Mouse (Mus musculus) kidney, embryonic 16.5 days (tissue): Measurements from ENCODE around the gene Cacna1d. TPM values are rescaled to one million over a fixed set of nuclear protein-coding genes. Genes with fewer than 3 reads are reported as not detected.

Experiments
- ATAC-seq: fragments of 200-750 bp; cut with Nextera tagmentation; 2 replicates; pipeline ENCODE4 v1.8.0; 2017; ENCODE audit warnings: moderate TSS enrichment; ENCODE audit not compliant: low FRiP score, low TSS enrichment
- H3K27ac ChIP-seq: fragments of 300-500 bp; sonication (generic); 2 replicates; pipeline ENCODE4 v1.5.1; 2014; ENCODE audit warnings: low read length
- H3K27me3 ChIP-seq: fragments of 300-500 bp; sonication (generic); 2 replicates; pipeline ENCODE4 v1.6.1; 2014; ENCODE audit warnings: low read length, control low read depth, mixed read lengths; ENCODE audit not compliant: insufficient read depth
- H3K36me3 ChIP-seq: fragments of 300-500 bp; sonication (generic); 2 replicates; pipeline ENCODE4 v1.6.1; 2014; ENCODE audit warnings: low read length, control low read depth, mixed read lengths; ENCODE audit not compliant: insufficient read depth
- H3K4me1 ChIP-seq: fragments of 300-500 bp; sonication (generic); 2 replicates; pipeline ENCODE4 v1.6.1; 2014; ENCODE audit warnings: low read length, control low read depth, mixed read lengths; ENCODE audit not compliant: insufficient read depth
- H3K4me2 ChIP-seq: fragments of 300-500 bp; sonication (generic); replicated peaks from 2 replicates; pipeline ENCODE4 v1.6.1; 2014; ENCODE audit warnings: low read depth, low read length
- H3K4me3 ChIP-seq: fragments of 300-500 bp; sonication (generic); 2 replicates; pipeline ENCODE4 v1.5.1; 2014; ENCODE audit warnings: mild to moderate bottlenecking, low read length
- H3K9ac ChIP-seq: fragments of 300-500 bp; sonication (generic); replicated peaks from 2 replicates; pipeline ENCODE4 v1.6.1; 2014; ENCODE audit warnings: low read length
- H3K9me3 ChIP-seq: fragments of 300-500 bp; sonication (generic); 2 replicates; pipeline ENCODE4 v1.6.1; 2016; ENCODE audit warnings: low read length, control low read depth
- WGBS: fragments of 180-500 bp; shearing (Covaris S2); extraction: QIAGEN DNeasy Blood & Tissue Kit; methylation state at CpG from one replicate; pipeline ENCODE4 v1.1.7; 2014; 5-methylcytosine and 5-hydroxymethylcytosine counted together
- polyA plus RNA-seq: library from polyadenylated mRNA; unstranded; fragments of >200 nt; fragmentation: Nextera tagmentation; extraction: Ambion mirVana; gene quantifications from 2 replicates; pipeline ENCODE4 v1.2.1, GENCODE M21; 2015

Gene Cacna1d
- polyA plus RNA-seq, 1 experiment from 2014 or later, result 3.0 TPM

DNA sequence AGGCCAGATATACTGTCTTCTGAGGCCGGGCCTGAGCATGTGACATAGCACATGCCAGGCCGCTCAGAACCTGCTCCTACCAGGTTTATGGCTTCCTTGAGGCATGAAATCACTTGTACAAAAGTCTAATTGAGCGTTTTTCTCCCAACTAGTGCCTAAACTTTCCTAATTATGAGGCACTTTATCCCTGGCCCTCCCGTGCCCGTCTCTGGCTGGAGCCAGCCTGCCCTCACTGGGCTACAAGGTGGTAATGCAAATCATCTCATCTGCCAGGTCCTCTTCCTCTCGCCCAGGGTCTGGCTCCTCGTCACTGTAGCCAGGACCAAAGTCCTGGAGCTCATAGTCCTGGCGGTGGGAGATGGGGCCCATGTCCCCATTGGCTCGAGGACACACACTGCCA is 449.4 kb downstream of the Cacna1d start:
- H3K9me3 ChIP-seq, result no peaks in the 10 kb centered on the region
- no peak overlapping the region for H3K4me3 ChIP-seq
- H3K36me3 ChIP-seq, result no peaks in the 10 kb centered on the region
- 83% methylated on average over 9 of the region's 9 CpGs for WGBS
- H3K4me2 ChIP-seq, result no peak overlapping the region
- no peak overlapping the region for H3K9ac ChIP-seq
- ATAC-seq, result no peak
- peaks cover 7% of the 10 kb centered on the region for H3K4me1 ChIP-seq
- H3K27me3 ChIP-seq, result no peaks in the 10 kb centered on the region
- no peak overlapping the region for H3K27ac ChIP-seq

DNA sequence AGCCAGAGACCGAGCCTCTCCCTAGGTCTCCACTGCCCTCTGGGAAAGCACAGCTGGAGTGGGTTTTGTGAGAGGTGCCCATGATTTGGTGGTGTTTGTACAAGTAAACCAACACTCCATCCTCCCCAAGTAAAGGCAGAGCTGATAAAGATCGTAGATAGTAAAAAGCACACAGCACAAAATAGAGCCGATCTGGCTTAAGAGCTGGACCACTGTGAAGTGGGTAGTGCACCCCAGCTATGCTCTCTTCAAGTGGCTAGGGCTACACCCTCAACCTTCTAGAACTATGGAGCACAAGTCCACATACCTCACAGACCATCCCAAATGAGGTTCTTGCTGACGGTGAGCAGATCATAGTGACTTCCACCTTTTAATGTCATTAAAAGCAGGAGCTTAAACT is 451.8 kb downstream of the Cacna1d start:
- H3K4me3 ChIP-seq, result no peak overlapping the region
- ATAC-seq, result no peak
- no peak overlapping the region for H3K9ac ChIP-seq
- WGBS, result 65% methylated on average over 4 of the region's 4 CpGs
- no peaks in the 10 kb centered on the region for H3K27me3 ChIP-seq
- no peak overlapping the region for H3K27ac ChIP-seq
- H3K9me3 ChIP-seq, result no peaks in the 10 kb centered on the region
- H3K4me2 ChIP-seq, result no peak overlapping the region
- H3K4me1 ChIP-seq, result no peaks in the 10 kb centered on the region
- no peaks in the 10 kb centered on the region for H3K36me3 ChIP-seq

DNA sequence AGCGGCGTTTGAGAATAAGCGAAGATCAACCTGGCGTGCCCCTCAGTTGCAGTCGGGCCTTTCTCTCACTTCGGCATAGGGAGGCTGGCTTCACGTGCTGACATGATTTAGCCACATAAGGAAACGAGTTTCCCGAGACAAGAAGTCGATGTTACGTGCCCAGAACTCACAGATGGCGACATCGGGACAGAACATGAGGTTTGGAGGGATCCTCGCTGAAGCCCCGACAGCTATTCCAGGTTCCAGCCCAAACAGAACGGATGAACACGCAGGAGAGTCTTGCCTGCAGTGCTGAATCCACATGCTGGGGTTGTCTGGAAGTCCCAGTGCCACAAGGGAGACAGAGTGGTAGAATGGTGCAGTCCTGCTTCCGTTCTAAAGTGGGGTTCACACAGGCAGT is 452.8 kb downstream of the Cacna1d start:
- WGBS, result 87% methylated on average over 18 of the region's 18 CpGs
- Histone ChIP-seq H3K4me3 (no peak overlapping the region), H3K9ac (no peak overlapping the region), H3K4me1 (no peaks in the 10 kb centered on the region), H3K9me3 (no peaks in the 10 kb centered on the region), H3K27me3 (no peaks in the 10 kb centered on the region), H3K27ac (no peak overlapping the region), H3K4me2 (no peak overlapping the region), H3K36me3 (no peaks in the 10 kb centered on the region)
- no peak for ATAC-seq

DNA sequence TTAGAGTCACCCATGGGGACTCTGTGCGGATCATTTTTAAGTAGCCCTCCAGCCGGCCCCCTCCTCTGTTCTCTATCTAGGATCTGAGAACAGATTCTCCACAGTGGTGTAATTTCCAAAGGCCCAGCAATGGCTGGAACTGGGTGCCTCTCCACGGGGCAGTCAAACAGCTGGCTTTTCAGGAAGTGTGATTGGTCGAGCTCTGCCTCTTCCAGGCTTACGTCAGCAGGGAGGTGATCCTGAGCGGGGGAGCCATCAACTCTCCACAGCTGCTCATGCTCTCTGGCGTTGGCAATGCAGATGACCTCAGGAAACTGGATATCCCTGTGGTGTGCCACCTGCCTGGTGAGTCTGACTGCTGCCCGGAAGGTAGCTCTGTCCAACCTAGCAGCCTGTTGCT is 457.9 kb downstream of the Cacna1d start:
- Histone ChIP-seq H3K4me1 (no peaks in the 10 kb centered on the region), H3K36me3 (no peaks in the 10 kb centered on the region), H3K4me2 (no peak overlapping the region), H3K9me3 (no peaks in the 10 kb centered on the region), H3K9ac (no peak overlapping the region), H3K4me3 (no peak overlapping the region), H3K27ac (no peak overlapping the region), H3K27me3 (no peaks in the 10 kb centered on the region)
- whole genome bisulfite sequencing, result 55% methylated on average over 8 of the region's 8 CpGs
- ATAC-seq, result no peak

- ATAC-seq, result no peak
- no peak overlapping the region for H3K27ac ChIP-seq
- no peak overlapping the region for H3K4me3 ChIP-seq
- H3K36me3 ChIP-seq, result no peaks in the 10 kb centered on the region
- H3K9me3 ChIP-seq, result no peaks in the 10 kb centered on the region
- H3K9ac ChIP-seq, result no peak overlapping the region
- no peaks in the 10 kb centered on the region for H3K27me3 ChIP-seq
- no peak overlapping the region for H3K4me2 ChIP-seq
- WGBS, result 66% methylated on average over 2 of the region's 2 CpGs
- H3K4me1 ChIP-seq, result no peaks in the 10 kb centered on the region
These were observed 463.9 kb downstream of the Cacna1d start for GRCm38 (mm10) chr14:30027378-30027777.

GRCm38 (mm10) chr14:30024387-30024786 is 466.9 kb downstream of the Cacna1d start:
- Histone ChIP-seq H3K4me1 (no peaks in the 10 kb centered on the region), H3K9ac (no peak overlapping the region), H3K4me3 (no peak overlapping the region), H3K4me2 (no peak overlapping the region), H3K27ac (no peak overlapping the region), H3K27me3 (no peaks in the 10 kb centered on the region), H3K9me3 (no peaks in the 10 kb centered on the region), H3K36me3 (no peaks in the 10 kb centered on the region)
- WGBS, result 55% methylated on average over 7 of the region's 7 CpGs
- no peak for ATAC-seq

DNA sequence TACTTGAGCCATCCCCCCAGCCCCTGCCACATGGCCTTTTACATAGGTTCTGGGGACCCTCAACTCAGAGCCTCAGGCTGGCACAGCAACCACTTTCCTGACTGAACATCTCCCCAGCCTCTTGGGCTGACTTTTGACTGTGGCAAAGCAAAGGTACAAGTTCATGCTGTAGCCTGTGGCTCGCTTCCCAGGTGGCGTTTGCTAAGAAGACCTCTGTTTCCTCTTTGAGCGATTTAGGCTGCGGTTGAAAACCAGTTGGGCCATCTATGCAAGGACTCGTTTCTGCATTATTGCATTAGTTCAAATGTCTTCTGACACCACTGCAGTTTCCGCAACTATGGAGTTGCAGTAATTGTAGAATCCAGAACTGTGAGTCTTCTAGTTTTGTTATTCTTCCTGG is 468.8 kb downstream of the Cacna1d start:
- 93% methylated on average over 6 of the region's 6 CpGs for WGBS
- Histone ChIP-seq H3K27me3 (no peaks in the 10 kb centered on the region), H3K36me3 (no peaks in the 10 kb centered on the region), H3K27ac (no peak overlapping the region), H3K9me3 (no peaks in the 10 kb centered on the region), H3K4me1 (0 out of 2 replicates have a peak, but pooled peaks cover 4% of the 10 kb centered on the region), H3K4me3 (no peak overlapping the region), H3K9ac (no peak overlapping the region), H3K4me2 (no peak overlapping the region)
- no peak for ATAC-seq

DNA sequence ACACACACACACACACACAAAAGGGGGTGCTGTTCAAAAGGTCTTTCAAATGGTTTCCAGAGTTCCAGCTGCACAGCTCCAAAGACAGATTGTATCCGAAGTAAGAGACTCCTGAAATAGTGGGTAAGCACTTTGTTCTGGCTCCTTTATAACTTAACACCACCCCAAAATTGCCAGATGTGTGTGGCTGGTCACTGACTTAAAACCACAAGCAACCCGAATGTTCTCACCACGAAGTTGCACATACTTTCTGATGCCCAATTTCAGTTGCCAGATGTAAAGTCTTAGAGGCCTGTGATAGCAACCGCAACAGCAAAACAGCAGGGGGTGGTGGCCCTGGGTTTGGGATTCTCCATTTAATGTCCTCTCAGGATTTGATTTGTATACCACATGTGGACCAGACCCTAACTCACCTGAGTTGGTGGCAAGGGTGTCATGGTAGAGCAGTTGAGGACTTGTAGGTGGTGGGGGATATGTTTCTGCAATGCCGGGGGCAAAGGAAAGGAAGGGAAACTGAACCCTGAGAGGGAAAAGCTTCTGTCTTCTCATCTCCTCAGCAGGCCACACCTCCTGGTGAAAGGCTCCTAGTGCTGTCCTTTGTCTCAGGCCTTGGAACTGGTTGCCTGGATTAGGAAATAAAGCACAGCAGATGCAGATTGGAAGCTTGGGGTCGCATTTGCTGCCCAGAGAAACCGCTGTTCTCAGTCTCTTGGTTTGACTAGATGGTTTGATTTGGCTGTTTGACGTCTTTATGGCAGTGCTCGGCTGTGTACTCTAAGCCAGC is 471.3 kb downstream of the Cacna1d start:
- no peak for ATAC-seq
- Histone ChIP-seq H3K27ac (no peak overlapping the region), H3K9me3 (no peaks in the 10 kb centered on the region), H3K27me3 (no peaks in the 10 kb centered on the region), H3K36me3 (no peaks in the 10 kb centered on the region), H3K4me1 (0 out of 2 replicates have a peak, but pooled peaks cover 4% of the 10 kb centered on the region), H3K4me2 (no peak overlapping the region), H3K9ac (no peak overlapping the region), H3K4me3 (no peak overlapping the region)
- 48% methylated on average over 9 of the region's 9 CpGs for WGBS

DNA sequence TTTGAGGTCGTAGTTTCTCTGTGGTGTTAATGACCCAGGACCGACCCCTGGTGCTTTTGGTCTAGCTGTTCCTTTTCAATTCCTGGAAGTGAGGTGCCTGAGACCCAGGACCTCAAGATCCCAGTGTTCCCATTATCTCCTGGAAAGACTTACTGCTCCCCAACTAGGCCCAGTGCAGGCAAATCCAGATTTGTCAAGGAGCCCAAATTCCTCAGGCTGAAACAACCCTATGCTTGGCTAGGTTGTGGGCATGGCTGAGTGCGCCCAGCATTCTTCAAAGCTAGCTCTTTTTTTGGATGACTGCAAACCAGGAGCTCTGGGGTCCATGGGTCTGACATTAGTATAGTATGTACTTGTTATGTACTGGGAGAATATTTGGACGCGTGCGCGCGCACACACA is 471.9 kb downstream of the Cacna1d start:
- H3K4me2 ChIP-seq, result no peak overlapping the region
- no peak for ATAC-seq
- WGBS, result 91% methylated on average over 8 of the region's 8 CpGs
- no peaks in the 10 kb centered on the region for H3K27me3 ChIP-seq
- no peak overlapping the region for H3K9ac ChIP-seq
- H3K9me3 ChIP-seq, result no peaks in the 10 kb centered on the region
- H3K36me3 ChIP-seq, result no peaks in the 10 kb centered on the region
- H3K4me3 ChIP-seq, result no peak overlapping the region
- H3K4me1 ChIP-seq, result 0 out of 2 replicates have a peak, but pooled peaks cover 4% of the 10 kb centered on the region
- peak overlapping the region; percentile 27; the same call in 1 of the 2 replicates for H3K27ac ChIP-seq

DNA sequence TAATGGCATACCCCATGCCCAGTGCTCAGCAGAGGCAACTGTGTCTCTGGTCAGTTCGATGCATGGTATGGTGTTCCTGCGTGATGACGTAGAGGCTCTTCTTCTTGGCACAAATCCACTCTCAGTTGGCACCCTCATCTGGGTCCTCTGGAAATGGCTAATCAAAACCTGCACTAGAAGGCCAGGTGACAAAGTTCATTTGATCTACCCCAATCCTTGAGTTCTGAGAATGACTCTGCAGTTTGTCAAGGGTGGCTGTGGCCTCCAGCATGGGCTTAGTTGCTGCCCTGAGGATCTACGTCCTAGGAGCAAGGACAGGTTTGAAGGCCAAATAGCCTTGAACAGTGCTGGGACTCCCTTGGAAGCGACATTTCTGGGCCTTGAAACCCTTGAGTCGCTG is 472.4 kb downstream of the Cacna1d start:
- Histone ChIP-seq H3K9ac (no peak overlapping the region), H3K9me3 (no peaks in the 10 kb centered on the region), H3K27me3 (no peaks in the 10 kb centered on the region), H3K4me2 (no peak overlapping the region), H3K4me1 (0 out of 2 replicates have a peak, but pooled peaks cover 4% of the 10 kb centered on the region), H3K27ac (peak overlapping the region; percentile 27; the same call in 1 of the 2 replicates), H3K4me3 (no peak overlapping the region), H3K36me3 (no peaks in the 10 kb centered on the region)
- ATAC-seq, result no peak
- 92% methylated on average over 6 of the region's 6 CpGs for WGBS
